Mouse (Mus musculus) kidney, postnatal 0 days (tissue): ENCODE data around the gene Scn5a. TPM values are rescaled to one million over a fixed set of nuclear protein-coding genes. Genes with fewer than 3 reads are reported as not detected.

Source experiments
- ATAC-seq: fragments of 200-750 bp; cut with Nextera tagmentation; replicated peaks from 2 replicates; pipeline ENCODE4 v1.8.0; 2017; ENCODE audit warnings: low read depth, moderate number of reproducible peaks, moderate TSS enrichment, moderate library complexity; ENCODE audit not compliant: low FRiP score
- DNase-seq: peaks from one replicate; pipeline ENCODE4 v3.0.0-alpha.2; 2016; ENCODE audit warnings: low spot score
- H3K27ac ChIP-seq: fragments of 300-500 bp; sonication (generic); 2 replicates; pipeline ENCODE4 v1.5.1; 2014; ENCODE audit warnings: mild to moderate bottlenecking
- H3K27me3 ChIP-seq: fragments of 300-500 bp; sonication (generic); 2 replicates; pipeline ENCODE4 v1.6.1; 2014; ENCODE audit warnings: low read length, mixed read lengths; ENCODE audit not compliant: insufficient read depth
- H3K36me3 ChIP-seq: fragments of 300-500 bp; sonication (generic); 2 replicates; pipeline ENCODE4 v1.6.1; 2014; ENCODE audit warnings: low read length, mixed read lengths; ENCODE audit not compliant: insufficient read depth
- H3K4me1 ChIP-seq: fragments of 300-500 bp; sonication (generic); replicated peaks from 2 replicates; pipeline ENCODE4 v1.6.1; 2014; ENCODE audit warnings: antibody characterized with exemption, low read length, mixed read lengths; ENCODE audit not compliant: insufficient read depth
- H3K4me2 ChIP-seq: fragments of 300-500 bp; sonication (generic); 2 replicates; pipeline ENCODE4 v1.6.1; 2014; ENCODE audit warnings: mild to moderate bottlenecking, low read length, moderate library complexity, mixed read lengths
- H3K4me3 ChIP-seq: fragments of 300-500 bp; sonication (generic); replicated peaks from 2 replicates; pipeline ENCODE4 v1.5.1; 2014; ENCODE audit warnings: low read depth, low read length
- H3K9ac ChIP-seq: fragments of 300-500 bp; sonication (generic); 2 replicates; pipeline ENCODE4 v1.6.1; 2014; ENCODE audit warnings: low read depth, low read length
- H3K9me3 ChIP-seq: fragments of 300-500 bp; sonication (generic); replicated peaks from 2 replicates; pipeline ENCODE4 v1.6.1; 2016; ENCODE audit warnings: low read length, inconsistent platforms, mixed read lengths
- CTCF ChIP-seq: IDR thresholded peaks from 2 replicates; pipeline ENCODE4 v1.5.1; 2016; ENCODE audit warnings: antibody characterized with exemption, low read depth, mild to moderate bottlenecking, moderate library complexity
- WGBS: fragments of 180-500 bp; shearing (Covaris S2); extraction: QIAGEN DNeasy Blood & Tissue Kit; methylation state at CpG from one replicate; pipeline ENCODE4 v1.1.7; 2014; 5-methylcytosine and 5-hydroxymethylcytosine counted together
- polyA plus RNA-seq: library from polyadenylated mRNA; unstranded; fragments of >200 nt; fragmentation: Nextera tagmentation; extraction: Ambion mirVana; gene quantifications from 2 replicates; pipeline ENCODE4 v1.2.1, GENCODE M21; 2015

Gene Scn5a
- polyA plus RNA-seq, 1 experiment from 2014 or later: 0.12 TPM

GRCm38 (mm10) chr9:119496960-119497359 lies 81.9 kb downstream of the Scn5a start:
- 38% methylated on average over 5 of the region's 5 CpGs for WGBS
- Histone ChIP-seq H3K27ac (no peak overlapping the region), H3K9me3 (no peaks in the 10 kb centered on the region), H3K9ac (no peak overlapping the region), H3K4me3 (no peak overlapping the region), H3K4me2 (no peak overlapping the region), H3K36me3 (no peaks in the 10 kb centered on the region), H3K4me1 (0 out of 2 replicates have a peak, but pooled peaks cover 5% of the 10 kb centered on the region), H3K27me3 (no peaks in the 10 kb centered on the region)
- ATAC-seq (no peak), DNase-seq (peak; percentile 59)
- no peak for TF ChIP-seq CTCF

DNA sequence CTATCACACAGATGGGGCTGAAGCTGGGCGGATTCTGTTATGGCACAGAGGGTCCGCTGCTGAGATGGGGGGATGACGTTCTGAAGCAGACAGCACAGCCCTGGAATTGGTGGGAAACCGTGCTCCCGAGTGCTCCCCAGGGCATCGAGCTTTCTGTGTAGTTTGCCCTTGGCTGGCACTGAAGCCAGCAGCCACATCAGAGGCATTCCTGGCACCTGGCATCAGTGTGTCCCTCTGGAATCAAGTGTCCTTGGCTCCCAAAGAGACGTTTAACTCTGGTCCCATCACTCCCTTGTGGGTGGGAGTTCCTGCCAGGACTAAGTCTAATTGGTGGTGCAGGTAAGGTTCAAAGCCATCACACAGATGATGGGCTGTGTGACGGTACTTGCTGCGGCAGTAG lies 82.5 kb downstream of the Scn5a start:
- TF ChIP-seq CTCF: no peak
- Histone ChIP-seq H3K9me3 (no peaks in the 10 kb centered on the region), H3K27me3 (no peaks in the 10 kb centered on the region), H3K36me3 (no peaks in the 10 kb centered on the region), H3K4me1 (0 out of 2 replicates have a peak, but pooled peaks cover 5% of the 10 kb centered on the region), H3K4me2 (no peak overlapping the region), H3K9ac (no peak overlapping the region), H3K27ac (no peak overlapping the region), H3K4me3 (no peak overlapping the region)
- DNase-seq (no peak), ATAC-seq (no peak)
- 74% methylated on average over 9 of the region's 9 CpGs for WGBS

DNA sequence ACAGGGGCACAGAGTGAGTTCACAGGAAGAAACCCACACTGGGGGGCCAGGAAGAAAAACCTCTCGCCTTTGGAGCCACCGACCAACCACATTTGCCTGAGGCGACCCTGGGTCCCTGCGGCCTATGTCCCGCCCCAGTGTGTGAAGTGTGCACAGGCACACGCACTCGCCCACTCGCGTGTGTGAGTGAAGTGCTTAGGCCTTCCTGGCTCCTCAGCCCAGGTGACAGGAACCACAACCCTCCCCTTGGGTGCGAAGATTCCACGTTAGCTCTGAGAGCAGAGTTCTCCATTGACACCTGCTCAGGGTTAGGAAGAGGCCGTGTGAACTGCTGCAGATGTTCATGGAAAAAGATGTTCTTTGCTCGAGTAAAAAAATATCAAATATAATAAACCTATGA lies 93.9 kb downstream of the Scn5a start:
- Histone ChIP-seq H3K27ac (no peak overlapping the region), H3K4me2 (no peak overlapping the region), H3K27me3 (no peaks in the 10 kb centered on the region), H3K4me1 (0 out of 2 replicates have a peak, but pooled peaks cover 3% of the 10 kb centered on the region), H3K36me3 (no peaks in the 10 kb centered on the region), H3K9ac (no peak overlapping the region), H3K9me3 (no peaks in the 10 kb centered on the region), H3K4me3 (no peak overlapping the region)
- 85% methylated on average over 13 of the region's 13 CpGs for WGBS
- no peak for DNase-seq
- ATAC-seq: no peak
- no peak for TF ChIP-seq CTCF

- no peak overlapping the region for H3K4me3 ChIP-seq
- H3K4me2 ChIP-seq: no peak overlapping the region
- 0 out of 2 replicates have a peak, but pooled peaks cover 3% of the 10 kb centered on the region for H3K4me1 ChIP-seq
- no peak overlapping the region for H3K9ac ChIP-seq
- H3K27me3 ChIP-seq: no peaks in the 10 kb centered on the region
- H3K36me3 ChIP-seq: no peaks in the 10 kb centered on the region
- WGBS: 36% methylated on average over 9 of the region's 9 CpGs
- no peak for ATAC-seq
- H3K27ac ChIP-seq: no peak overlapping the region; the same call in 1 of the 2 replicates
- H3K9me3 ChIP-seq: no peaks in the 10 kb centered on the region
- TF ChIP-seq CTCF: no peak
- no peak for DNase-seq
Observed at GRCm38 (mm10) chr9:119484420-119484819, 94.4 kb downstream of the Scn5a start.

DNA sequence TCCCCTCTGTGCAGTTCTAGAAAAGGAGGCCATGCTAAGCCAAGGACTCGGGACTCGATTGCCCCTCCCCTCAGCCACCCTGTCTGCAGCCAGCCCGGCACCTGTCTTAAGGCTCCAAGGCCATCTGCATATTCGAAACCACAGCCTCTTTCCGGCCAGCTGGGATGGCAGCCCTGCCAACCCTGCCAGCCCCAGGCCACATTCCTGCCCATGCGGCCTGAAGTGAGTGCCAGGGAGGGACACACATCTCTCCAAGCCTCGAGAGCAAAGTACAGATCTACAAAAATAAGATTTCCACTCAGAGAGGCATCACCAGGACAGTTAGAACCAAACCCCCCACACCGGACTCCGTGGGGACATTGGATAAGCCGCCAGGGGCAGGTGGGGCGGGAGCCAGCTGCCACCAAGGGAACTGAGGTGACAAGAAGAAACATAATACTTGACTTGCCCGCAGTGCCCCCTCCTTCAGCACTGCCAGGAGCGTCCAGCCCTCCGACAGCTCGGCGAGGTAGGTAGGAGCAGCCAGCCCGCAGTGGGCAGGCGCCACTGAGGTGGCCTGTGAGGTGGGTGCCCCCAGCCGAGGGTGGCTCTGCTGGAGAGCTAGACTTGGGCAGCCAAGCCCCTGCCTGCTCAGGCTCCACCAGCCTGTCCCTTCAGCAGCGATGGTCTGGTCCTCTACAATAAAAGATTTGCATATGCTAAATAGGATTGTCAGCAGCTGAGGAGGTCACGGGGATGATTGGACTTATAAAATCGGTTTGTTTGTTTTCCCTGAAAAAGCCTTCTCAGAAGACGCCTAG lies 95.1 kb downstream of the Scn5a start:
- 32% methylated on average over 23 of the region's 23 CpGs for WGBS
- no peak overlapping the region for H3K4me2 ChIP-seq
- H3K36me3 ChIP-seq: no peaks in the 10 kb centered on the region
- no peaks in the 10 kb centered on the region for H3K27me3 ChIP-seq
- H3K4me3 ChIP-seq: no peak overlapping the region
- no peaks in the 10 kb centered on the region for H3K9me3 ChIP-seq
- TF ChIP-seq CTCF: no peak
- ATAC-seq: 0 out of 2 replicates have a peak, but pooled peaks have one; percentile 35
- 0 out of 2 replicates have a peak, but pooled peaks cover 3% of the 10 kb centered on the region for H3K4me1 ChIP-seq
- DNase-seq: no peak
- no peak overlapping the region for H3K9ac ChIP-seq
- H3K27ac ChIP-seq: no peak overlapping the region

GRCm38 (mm10) chr9:119481612-119482011 lies 97.2 kb downstream of the Scn5a start:
- no peak for ATAC-seq
- H3K4me2 ChIP-seq: no peak overlapping the region
- peaks cover 3% of the 10 kb centered on the region; the same call in 1 of the 2 replicates for H3K4me1 ChIP-seq
- no peaks in the 10 kb centered on the region for H3K27me3 ChIP-seq
- H3K9me3 ChIP-seq: no peaks in the 10 kb centered on the region
- no peak overlapping the region for H3K4me3 ChIP-seq
- DNase-seq: no peak
- TF ChIP-seq CTCF: no peak
- no peaks in the 10 kb centered on the region for H3K36me3 ChIP-seq
- H3K27ac ChIP-seq: no peak overlapping the region
- H3K9ac ChIP-seq: no peak overlapping the region
- 66% methylated on average over 4 of the region's 4 CpGs for WGBS
